Mouse (Mus musculus) heart, adult 2 months (tissue): ENCODE data around the gene Sh3kbp1.

Source experiments
- CTCF ChIP-seq: fragments of 200-600 bp; IDR thresholded peaks from 2 replicates; pipeline ENCODE4 v1.8.1; 2022; ENCODE audit warnings: antibody characterized with exemption, mild to moderate bottlenecking, moderate library complexity
- POLR2A ChIP-seq: fragments of 200-500 bp; IDR thresholded peaks from 2 replicates; pipeline ENCODE4 v1.6.1; 2011; ENCODE audit warnings: mild to moderate bottlenecking, low read depth, low read length, control low read depth; ENCODE audit not compliant: insufficient read depth

DNA sequence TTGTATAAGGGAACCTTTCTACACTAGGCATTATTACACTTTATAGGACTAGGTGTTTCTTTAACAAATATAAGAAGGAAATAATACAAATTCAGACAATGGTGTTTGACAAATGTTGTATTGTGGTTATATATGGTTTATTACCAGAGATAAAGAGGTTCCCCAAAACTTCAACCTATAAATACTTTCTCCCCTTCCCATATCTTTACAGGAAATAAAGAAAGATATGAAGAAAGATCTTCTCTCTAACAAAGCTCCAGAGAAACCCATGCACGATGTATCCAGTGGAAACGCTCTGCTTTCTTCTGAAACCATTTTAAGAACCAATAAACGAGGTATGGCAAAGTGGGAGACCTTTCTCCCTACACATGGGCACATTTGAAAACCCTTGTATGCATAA lies 136.7 kb downstream of the Sh3kbp1 start:
- TF ChIP-seq CTCF (no peak), POLR2A (no peak)
